Mouse (Mus musculus): Measurements from ENCODE around the gene Col27a1. TPM values are rescaled to one million over a fixed set of nuclear protein-coding genes. Genes with fewer than 3 reads are reported as not detected.

Gene Col27a1
- polyA plus RNA-seq, 1 experiment from 2014 or later, result 1.4 TPM

DNA sequence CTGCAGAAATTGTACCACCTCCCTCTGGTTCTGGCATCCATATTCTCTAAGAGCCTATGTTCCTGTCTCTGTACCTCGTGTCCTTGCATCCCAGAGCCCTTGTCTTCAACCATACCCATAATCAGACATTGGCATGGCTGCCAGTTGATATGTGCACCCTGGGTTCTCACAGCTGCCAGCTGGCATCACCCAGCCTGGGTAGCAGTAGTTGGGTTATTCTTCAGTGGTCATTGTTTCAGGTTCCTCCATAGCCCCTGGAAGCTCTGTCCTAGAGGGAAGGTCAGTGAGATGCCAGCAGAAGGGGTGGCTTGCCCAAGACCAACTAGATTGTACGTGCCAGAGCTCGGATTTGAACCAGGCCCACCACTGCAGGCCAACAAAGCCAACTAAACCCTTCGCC, 77.9 kb downstream of the Col27a1 start:
- no peak for DNase-seq
- H3K4me2 ChIP-seq (ENCODE audit: low read length), result no peak overlapping the region
- 87% methylated on average over 4 of the region's 4 CpGs for WGBS
- H3K4me3 ChIP-seq (replicated peaks; ENCODE audit: low read depth, low read length), result no peak overlapping the region
- ATAC-seq (ENCODE audit: low FRiP score, low TSS enrichment), result no peak
- H3K36me3 ChIP-seq (ENCODE audit: control insufficient read depth, insufficient read depth, low read length), result no peaks in the 10 kb centered on the region
- no peaks in the 10 kb centered on the region for H3K9me3 ChIP-seq (ENCODE audit: control insufficient read depth, low read length)
- H3K4me1 ChIP-seq (ENCODE audit: control insufficient read depth, insufficient read depth, low read length), result no peaks in the 10 kb centered on the region
- H3K27ac ChIP-seq (replicated peaks; ENCODE audit: low read depth, low read length), result no peak overlapping the region
- no peak overlapping the region for H3K9ac ChIP-seq (replicated peaks; ENCODE audit: low read length)
- H3K27me3 ChIP-seq (ENCODE audit: control insufficient read depth, insufficient read depth, low read length), result no peaks in the 10 kb centered on the region

- H3K36me3 ChIP-seq (ENCODE audit: control insufficient read depth, insufficient read depth, low read length), result no peaks in the 10 kb centered on the region
- H3K27me3 ChIP-seq (ENCODE audit: control insufficient read depth, insufficient read depth, low read length), result no peaks in the 10 kb centered on the region
- no peak overlapping the region for H3K4me2 ChIP-seq (ENCODE audit: low read length)
- no peak overlapping the region for H3K9ac ChIP-seq (replicated peaks; ENCODE audit: low read length)
- ATAC-seq (ENCODE audit: low FRiP score, low TSS enrichment), result no peak
- DNase-seq, result no peak
- no peak overlapping the region for H3K4me3 ChIP-seq (replicated peaks; ENCODE audit: low read depth, low read length)
- 78% methylated on average over 1 of the region's 1 CpGs for WGBS
- H3K9me3 ChIP-seq (ENCODE audit: control insufficient read depth, low read length), result no peaks in the 10 kb centered on the region
- no peaks in the 10 kb centered on the region for H3K4me1 ChIP-seq (ENCODE audit: control insufficient read depth, insufficient read depth, low read length)
- H3K27ac ChIP-seq (replicated peaks; ENCODE audit: low read depth, low read length), result no peak overlapping the region
Observed at GRCm38 (mm10) chr4:63295641-63296040, 81.8 kb downstream of the Col27a1 start.

- WGBS, result 78% methylated on average over 3 of the region's 3 CpGs
- no peak overlapping the region for H3K27ac ChIP-seq (replicated peaks; ENCODE audit: low read depth, low read length)
- H3K4me1 ChIP-seq (ENCODE audit: control insufficient read depth, insufficient read depth, low read length), result no peaks in the 10 kb centered on the region
- H3K36me3 ChIP-seq (ENCODE audit: control insufficient read depth, insufficient read depth, low read length), result no peaks in the 10 kb centered on the region
- no peaks in the 10 kb centered on the region for H3K9me3 ChIP-seq (ENCODE audit: control insufficient read depth, low read length)
- no peak for DNase-seq
- no peak overlapping the region for H3K4me3 ChIP-seq (replicated peaks; ENCODE audit: low read depth, low read length)
- H3K27me3 ChIP-seq (ENCODE audit: control insufficient read depth, insufficient read depth, low read length), result no peaks in the 10 kb centered on the region
- no peak for ATAC-seq (ENCODE audit: low FRiP score, low TSS enrichment)
- H3K4me2 ChIP-seq (ENCODE audit: low read length), result no peak overlapping the region
- H3K9ac ChIP-seq (replicated peaks; ENCODE audit: low read length), result no peak overlapping the region
Observed at GRCm38 (mm10) chr4:63296263-63296662, 82.5 kb downstream of the Col27a1 start.

GRCm38 (mm10) chr4:63296876-63297275, 83.1 kb downstream of the Col27a1 start:
- ATAC-seq (ENCODE audit: low FRiP score, low TSS enrichment), result no peak
- Histone ChIP-seq H3K9ac (replicated peaks; ENCODE audit: low read length) (no peak overlapping the region), H3K27me3 (ENCODE audit: control insufficient read depth, insufficient read depth, low read length) (no peaks in the 10 kb centered on the region), H3K4me3 (replicated peaks; ENCODE audit: low read depth, low read length) (no peak overlapping the region), H3K27ac (replicated peaks; ENCODE audit: low read depth, low read length) (no peak overlapping the region), H3K9me3 (ENCODE audit: control insufficient read depth, low read length) (no peaks in the 10 kb centered on the region), H3K36me3 (ENCODE audit: control insufficient read depth, insufficient read depth, low read length) (no peaks in the 10 kb centered on the region), H3K4me2 (ENCODE audit: low read length) (no peak overlapping the region), H3K4me1 (ENCODE audit: control insufficient read depth, insufficient read depth, low read length) (no peaks in the 10 kb centered on the region)
- DNase-seq, result no peak
- 91% methylated on average over 8 of the region's 8 CpGs for WGBS

GRCm38 (mm10) chr4:63298191-63298590, 84.4 kb downstream of the Col27a1 start:
- H3K4me2 ChIP-seq (ENCODE audit: low read length), result no peak overlapping the region
- H3K4me3 ChIP-seq (replicated peaks; ENCODE audit: low read depth, low read length), result no peak overlapping the region
- no peaks in the 10 kb centered on the region for H3K9me3 ChIP-seq (ENCODE audit: control insufficient read depth, low read length)
- H3K4me1 ChIP-seq (ENCODE audit: control insufficient read depth, insufficient read depth, low read length), result no peaks in the 10 kb centered on the region
- H3K36me3 ChIP-seq (ENCODE audit: control insufficient read depth, insufficient read depth, low read length), result no peaks in the 10 kb centered on the region
- H3K9ac ChIP-seq (replicated peaks; ENCODE audit: low read length), result no peak overlapping the region
- no peak overlapping the region for H3K27ac ChIP-seq (replicated peaks; ENCODE audit: low read depth, low read length)
- DNase-seq (no peak), ATAC-seq (ENCODE audit: low FRiP score, low TSS enrichment) (no peak)
- 93% methylated on average over 8 of the region's 8 CpGs for WGBS
- no peaks in the 10 kb centered on the region for H3K27me3 ChIP-seq (ENCODE audit: control insufficient read depth, insufficient read depth, low read length)

DNA sequence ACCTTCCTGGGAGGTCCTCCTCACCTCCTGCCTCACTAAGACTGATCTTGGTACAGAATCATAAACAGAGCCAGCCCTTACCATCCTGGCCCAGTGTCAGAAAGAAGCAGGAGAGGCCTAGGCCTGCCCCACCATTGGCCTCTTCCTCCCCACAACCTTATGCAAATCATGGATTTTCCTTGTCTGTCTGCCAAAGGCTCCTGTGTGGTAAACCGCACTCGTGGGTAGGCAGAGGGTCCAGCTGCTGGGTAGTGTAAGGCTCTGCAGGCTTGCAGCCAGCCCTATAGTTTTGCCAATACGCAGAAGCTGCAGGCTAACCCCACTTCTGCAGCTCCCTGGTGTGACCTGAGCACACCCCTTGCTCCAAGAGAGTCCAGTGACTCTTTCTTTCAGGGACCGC, 88.8 kb downstream of the Col27a1 start:
- Histone ChIP-seq H3K27me3 (ENCODE audit: control insufficient read depth, insufficient read depth, low read length) (no peaks in the 10 kb centered on the region), H3K4me2 (ENCODE audit: low read length) (no peak overlapping the region), H3K4me1 (ENCODE audit: control insufficient read depth, insufficient read depth, low read length) (no peaks in the 10 kb centered on the region), H3K9me3 (ENCODE audit: control insufficient read depth, low read length) (no peaks in the 10 kb centered on the region), H3K9ac (replicated peaks; ENCODE audit: low read length) (no peak overlapping the region), H3K36me3 (ENCODE audit: control insufficient read depth, insufficient read depth, low read length) (no peaks in the 10 kb centered on the region), H3K27ac (replicated peaks; ENCODE audit: low read depth, low read length) (no peak overlapping the region), H3K4me3 (replicated peaks; ENCODE audit: low read depth, low read length) (no peak overlapping the region)
- WGBS, result 71% methylated on average over 4 of the region's 4 CpGs
- ATAC-seq (ENCODE audit: low FRiP score, low TSS enrichment) (no peak), DNase-seq (peak; percentile 44)

- peak; percentile 67 for ATAC-seq (ENCODE audit: low FRiP score, low TSS enrichment)
- H3K27ac ChIP-seq (replicated peaks; ENCODE audit: low read depth, low read length), result no peak overlapping the region
- DNase-seq, result peak; percentile 93
- no peaks in the 10 kb centered on the region for H3K27me3 ChIP-seq (ENCODE audit: control insufficient read depth, insufficient read depth, low read length)
- no peaks in the 10 kb centered on the region for H3K36me3 ChIP-seq (ENCODE audit: control insufficient read depth, insufficient read depth, low read length)
- H3K4me2 ChIP-seq (ENCODE audit: low read length), result no peak overlapping the region
- H3K4me3 ChIP-seq (replicated peaks; ENCODE audit: low read depth, low read length), result no peak overlapping the region
- H3K9ac ChIP-seq (replicated peaks; ENCODE audit: low read length), result no peak overlapping the region
- H3K9me3 ChIP-seq (ENCODE audit: control insufficient read depth, low read length), result no peaks in the 10 kb centered on the region
- 35% methylated on average over 21 of the region's 21 CpGs for WGBS
- H3K4me1 ChIP-seq (ENCODE audit: control insufficient read depth, insufficient read depth, low read length), result no peaks in the 10 kb centered on the region
Observed at GRCm38 (mm10) chr4:63307175-63308062, 93.6 kb downstream of the Col27a1 start.

GRCm38 (mm10) chr4:63308316-63308715, 94.5 kb downstream of the Col27a1 start:
- no peak for DNase-seq
- WGBS, result 71% methylated on average over 3 of the region's 3 CpGs
- no peaks in the 10 kb centered on the region for H3K4me1 ChIP-seq (ENCODE audit: control insufficient read depth, insufficient read depth, low read length)

GRCm38 (mm10) chr4:63310247-63310855, 96.5 kb downstream of the Col27a1 start:
- H3K4me1 ChIP-seq (ENCODE audit: control insufficient read depth, insufficient read depth, low read length), result no peaks in the 10 kb centered on the region
- H3K27me3 ChIP-seq (ENCODE audit: control insufficient read depth, insufficient read depth, low read length), result no peaks in the 10 kb centered on the region
- no peaks in the 10 kb centered on the region for H3K9me3 ChIP-seq (ENCODE audit: control insufficient read depth, low read length)
- no peak overlapping the region for H3K27ac ChIP-seq (replicated peaks; ENCODE audit: low read depth, low read length)
- H3K36me3 ChIP-seq (ENCODE audit: control insufficient read depth, insufficient read depth, low read length), result no peaks in the 10 kb centered on the region
- WGBS, result 78% methylated on average over 10 of the region's 10 CpGs
- H3K4me3 ChIP-seq (replicated peaks; ENCODE audit: low read depth, low read length), result no peak overlapping the region
- H3K4me2 ChIP-seq (ENCODE audit: low read length), result no peak overlapping the region
- no peak for DNase-seq
- no peak for ATAC-seq (ENCODE audit: low FRiP score, low TSS enrichment)
- H3K9ac ChIP-seq (replicated peaks; ENCODE audit: low read length), result no peak overlapping the region

More at GRCm38 (mm10) chr4:63308316-63308715, 94.5 kb downstream of the Col27a1 start:
- ATAC-seq (ENCODE audit: low FRiP score, low TSS enrichment), result no peak
- H3K4me2 ChIP-seq (ENCODE audit: low read length), result no peak overlapping the region
- H3K27ac ChIP-seq (replicated peaks; ENCODE audit: low read depth, low read length), result no peak overlapping the region
- no peak overlapping the region for H3K4me3 ChIP-seq (replicated peaks; ENCODE audit: low read depth, low read length)
- no peaks in the 10 kb centered on the region for H3K27me3 ChIP-seq (ENCODE audit: control insufficient read depth, insufficient read depth, low read length)
- no peak overlapping the region for H3K9ac ChIP-seq (replicated peaks; ENCODE audit: low read length)
- no peaks in the 10 kb centered on the region for H3K36me3 ChIP-seq (ENCODE audit: control insufficient read depth, insufficient read depth, low read length)
- H3K9me3 ChIP-seq (ENCODE audit: control insufficient read depth, low read length), result no peaks in the 10 kb centered on the region

All from midbrain, embryonic 14.5 days (tissue).